Mouse (Mus musculus): ENCODE measurements around the gene Cyp17a1.

DNA sequence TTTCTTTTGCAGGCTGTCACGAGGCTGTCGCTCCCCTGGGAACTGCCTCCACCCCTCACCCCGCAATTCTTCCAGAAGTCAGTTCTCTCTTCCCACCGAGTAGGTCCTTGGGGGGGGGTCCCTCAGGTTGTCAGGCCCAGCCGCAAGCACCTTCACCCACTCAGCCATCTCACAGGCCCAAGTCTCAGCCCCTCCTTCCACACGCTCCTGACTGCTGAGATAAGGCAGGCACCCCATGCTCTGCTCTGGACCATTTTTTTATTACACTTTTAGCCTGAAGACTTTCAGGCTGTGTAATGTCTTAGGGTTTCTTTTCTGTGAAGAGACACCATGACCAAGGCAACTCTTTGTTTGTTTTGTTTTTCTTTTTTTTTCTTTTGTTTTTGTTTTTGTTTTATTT lies 35.4 kb downstream of the Cyp17a1 start:
- no peak for TF ChIP-seq POLR2A (IDR thresholded peaks at IDR 0.05; ENCODE audit: borderline replicate concordance, extremely low read depth, low read depth, low read length)
- TF ChIP-seq CTCF (IDR thresholded peaks at IDR 0.05; ENCODE audit: insufficient read depth, low read length) = no peak
